Mouse (Mus musculus) megakaryocyte, adult 5-6 weeks (primary cell): Measurements from ENCODE around the gene Mpp6. TPM values are rescaled to one million over a fixed set of nuclear protein-coding genes. Genes with fewer than 3 reads are reported as not detected.

Experiments used
- ATAC-seq: 2 replicates; pipeline ENCODE4 v1.8.0; 2016; ENCODE audit warnings: mild to moderate bottlenecking, inconsistent platforms; ENCODE audit not compliant: poor library complexity, severe bottlenecking
- total RNA-seq, 2 experiments: library from RNA; stranded (forward) in 1 of 2; stranded (reverse) in 1 of 2; fragments of 153-499, 151-499 nt in 1 of 2; fragments of 221-1000, 200-1000 nt in 1 of 2; gene quantifications; 2 replicates each; pipeline versions ENCODE4 v1.2.3 to v1.2.4; 2015 to 2017

Mpp6 gene
- total RNA-seq, 2 experiments from 2014 or later = 95.2 to 191 TPM

- ATAC-seq = peak; percentile 37; the same call in 1 of the 2 replicates
These were observed 112.9 kb downstream of the Mpp6 start for GRCm38 (mm10) chr6:50222986-50223385.

- ATAC-seq = no peak
These were observed 113.6 kb downstream of the Mpp6 start for GRCm38 (mm10) chr6:50223606-50224005.

- ATAC-seq = no peak
These were observed 115.2 kb downstream of the Mpp6 start for GRCm38 (mm10) chr6:50225232-50225631.

- no peak for ATAC-seq
These were observed 118.1 kb downstream of the Mpp6 start for GRCm38 (mm10) chr6:50228180-50228579.

- ATAC-seq = no peak
These were observed 121.2 kb downstream of the Mpp6 start for GRCm38 (mm10) chr6:50231288-50231687.

GRCm38 (mm10) chr6:50232984-50233383 is 122.9 kb downstream of the Mpp6 start:
- ATAC-seq = no peak

GRCm38 (mm10) chr6:50237963-50238362 is 127.9 kb downstream of the Mpp6 start:
- ATAC-seq = no peak

- no peak for ATAC-seq
These were observed 129.9 kb downstream of the Mpp6 start for GRCm38 (mm10) chr6:50239902-50240301.

GRCm38 (mm10) chr6:50240437-50240836 is 130.4 kb downstream of the Mpp6 start:
- ATAC-seq = no peak

GRCm38 (mm10) chr6:50244126-50244525 is 134.1 kb downstream of the Mpp6 start:
- no peak for ATAC-seq

GRCm38 (mm10) chr6:50244967-50245366 is 134.9 kb downstream of the Mpp6 start:
- ATAC-seq = peak; percentile 95

- ATAC-seq = no peak
These were observed 137.3 kb downstream of the Mpp6 start for GRCm38 (mm10) chr6:50247356-50247755.

- ATAC-seq = no peak
These were observed 137.8 kb downstream of the Mpp6 start for GRCm38 (mm10) chr6:50247791-50248190.

Other genes with a start within 250 kb of the Mpp6 start
- gene Gsdme, start 153.6 kb downstream of the Mpp6 start, total RNA-seq (2015) = 17.1 and 17.9 TPM in 2 replicates
- gene Gsdme, start 153.6 kb downstream of the Mpp6 start, total RNA-seq (2017) = 18.6 and 31.3 TPM in 2 replicates